Mouse (Mus musculus) G1E (cell line): ENCODE results near the gene Traf3ip2. TPM values are rescaled to one million over a fixed set of nuclear protein-coding genes. Genes with fewer than 3 reads are reported as not detected.

Experiments
- ATAC-seq: 2 replicates; pipeline ENCODE4 v1.8.0; 2016; ENCODE audit warnings: mild to moderate bottlenecking; ENCODE audit not compliant: insufficient number of reproducible peaks, poor library complexity, low FRiP score, severe bottlenecking; ENCODE audit errors: extremely low read depth
- DNase-seq: peaks from one replicate; pipeline ENCODE4 v3.0.0; 2012; ENCODE audit warnings: low spot score
- H3K27me3 ChIP-seq: 2 replicates; pipeline ENCODE4 v1.6.1; 2012; ENCODE audit warnings: mild to moderate bottlenecking, low read length, inconsistent platforms; ENCODE audit not compliant: insufficient read depth
- H3K36me3 ChIP-seq: replicated peaks from 2 replicates; pipeline ENCODE3; 2012; ENCODE audit warnings: mild to moderate bottlenecking, inconsistent platforms
- H3K4me1 ChIP-seq: 2 replicates; pipeline ENCODE4 v1.6.1; 2012; ENCODE audit warnings: low read depth, low read length, inconsistent platforms, mixed read lengths; ENCODE audit not compliant: insufficient read depth
- H3K4me3 ChIP-seq: 2 replicates; pipeline ENCODE4 v1.5.1; 2012; ENCODE audit warnings: low read depth, mild to moderate bottlenecking, inconsistent platforms, low read length, moderate library complexity, mixed read lengths
- H3K9me3 ChIP-seq: replicated peaks from 2 replicates; pipeline ENCODE4 v1.6.1; 2012; ENCODE audit warnings: inconsistent platforms
- CTCF ChIP-seq: IDR thresholded peaks from 2 replicates; pipeline ENCODE4 v1.5.1; 2012; ENCODE audit warnings: low read depth, low read length, inconsistent platforms, mixed read lengths
- GATA1 ChIP-seq: IDR thresholded peaks from 2 replicates; pipeline ENCODE4 v1.6.1; 2012; ENCODE audit warnings: borderline replicate concordance, low read length, inconsistent platforms, mixed read lengths
- GATA2 ChIP-seq: IDR thresholded peaks from 2 replicates; pipeline ENCODE4 v1.6.1; 2012; ENCODE audit warnings: low read depth, low read length, inconsistent platforms, borderline replicate concordance
- POLR2AphosphoS5 ChIP-seq: IDR thresholded peaks from 2 replicates; pipeline ENCODE4 v1.6.1; 2012; ENCODE audit warnings: low read depth, low read length, inconsistent platforms; ENCODE audit not compliant: insufficient replicate concordance
- TAL1 ChIP-seq: conservative IDR thresholded peaks from 2 replicates; pipeline ENCODE4 v1.6.1; 2012; ENCODE audit warnings: low read depth, low read length, inconsistent platforms, mixed read lengths
- polyA plus RNA-seq: library from polyadenylated mRNA; stranded (reverse); fragments of >175 nt; gene quantifications from 2 replicates; pipeline ENCODE4 v1.2.3, GENCODE M21; 2012
- total RNA-seq, 2 experiments: library from RNA; stranded (forward) in 1 of 2; stranded (reverse) in 1 of 2; fragments of 200-1000 nt in 1 of 2; fragments of >200 nt in 1 of 2; fragmentation: Nextera tagmentation in 1 of 2; gene quantifications; 2 replicates each; pipeline ENCODE4 v1.2.3; 2014 to 2017

The Traf3ip2 gene
- total and polyA plus RNA-seq, 3 experiments, result 0.75 to 2.2 (median 1.9) TPM

DNA sequence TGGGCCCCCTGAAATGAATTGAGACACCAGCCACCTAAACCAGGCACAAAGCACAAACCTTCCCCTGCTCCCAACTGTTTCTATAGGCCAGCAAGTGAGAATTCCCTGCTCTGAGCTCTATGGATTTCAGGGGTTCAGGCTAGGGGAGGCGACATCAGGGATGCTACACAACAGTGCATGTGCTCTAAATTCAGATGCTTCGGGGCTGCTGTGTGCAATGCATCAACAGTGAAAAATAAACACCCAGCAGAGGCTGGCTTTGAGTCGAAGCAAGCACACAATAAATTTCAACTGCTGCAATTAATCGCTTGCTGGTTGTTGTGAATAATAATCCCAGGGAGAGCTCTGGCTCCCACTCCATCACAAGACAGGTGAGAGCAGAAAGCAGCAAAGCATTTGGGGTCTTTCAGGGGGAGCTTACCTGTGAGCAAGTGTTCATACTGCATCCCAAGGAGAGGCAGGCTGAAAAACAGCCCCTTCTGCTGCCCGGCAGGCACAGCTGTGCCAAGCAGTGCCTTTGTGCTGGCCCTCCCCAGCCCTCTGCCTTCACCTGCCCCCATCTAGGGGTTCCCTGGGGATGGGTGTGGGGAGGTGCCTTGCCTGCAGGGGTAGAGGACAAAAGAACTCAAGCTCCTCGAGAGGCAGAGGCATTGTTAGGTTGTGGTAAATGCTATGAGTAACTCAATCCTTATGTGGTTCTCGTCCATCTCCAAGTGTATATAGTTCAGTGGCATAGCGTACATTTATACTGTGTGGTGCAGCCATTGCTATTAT, 24.6 kb upstream of the Traf3ip2 start:
- no peak for DNase-seq
- Histone ChIP-seq H3K36me3 (no peaks in the 10 kb centered on the region), H3K4me1 (peaks cover 3% of the 10 kb centered on the region; the same call in 1 of the 2 replicates), H3K9me3 (no peaks in the 10 kb centered on the region), H3K27me3 (peaks cover 12% of the 10 kb centered on the region), H3K4me3 (no peak overlapping the region)
- no peak for TF ChIP-seq TAL1
- no peak for TF ChIP-seq CTCF
- no peak for ATAC-seq

DNA sequence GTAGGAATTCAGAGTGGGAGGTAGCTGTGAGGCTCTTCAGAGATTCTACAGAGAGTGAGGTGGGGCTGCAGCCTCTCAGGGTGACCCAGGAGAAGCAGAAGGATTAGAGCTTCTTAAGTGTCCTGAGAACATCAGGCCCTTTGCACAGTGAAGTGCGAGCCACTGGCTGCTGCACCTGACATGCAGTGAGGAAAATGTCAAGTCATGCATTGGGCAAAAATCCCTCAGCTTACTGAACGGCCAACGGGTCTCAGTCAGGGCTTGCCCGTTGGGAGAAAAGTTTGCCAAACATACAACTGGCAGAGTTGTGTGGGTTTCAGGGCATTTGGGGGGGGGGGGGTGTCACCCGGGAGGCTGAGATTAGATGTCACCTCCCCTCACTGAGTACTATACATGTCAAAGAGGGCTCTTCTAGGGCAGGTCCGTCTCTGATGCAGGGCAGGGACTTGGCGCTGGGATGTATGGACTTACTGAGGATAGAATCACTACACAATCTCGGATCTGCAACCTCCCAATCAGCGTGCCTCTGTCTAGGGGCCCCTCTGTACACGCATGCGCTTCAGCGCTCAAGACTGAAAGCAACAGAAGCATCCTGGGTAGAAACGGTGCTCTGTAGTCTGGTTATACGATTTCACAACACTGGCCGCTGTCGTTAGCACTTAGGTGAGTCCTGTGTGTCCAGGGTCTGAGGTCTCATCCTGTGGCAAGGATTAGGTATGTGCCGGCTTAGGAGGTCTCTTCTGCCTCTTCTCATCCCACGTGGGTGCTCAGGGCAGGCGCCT, 22.8 kb upstream of the Traf3ip2 start:
- Histone ChIP-seq H3K36me3 (no peaks in the 10 kb centered on the region), H3K4me1 (peaks cover 3% of the 10 kb centered on the region; the same call in 1 of the 2 replicates), H3K27me3 (peaks cover 7% of the 10 kb centered on the region), H3K9me3 (no peaks in the 10 kb centered on the region; the same call in 1 of the 2 replicates), H3K4me3 (no peak overlapping the region)
- TF ChIP-seq CTCF, result no peak
- no peak for TF ChIP-seq GATA1
- TF ChIP-seq TAL1, result no peak
- TF ChIP-seq GATA2, result no peak
- TF ChIP-seq POLR2AphosphoS5, result no peak
- ATAC-seq (no peak), DNase-seq (no peak)

DNA sequence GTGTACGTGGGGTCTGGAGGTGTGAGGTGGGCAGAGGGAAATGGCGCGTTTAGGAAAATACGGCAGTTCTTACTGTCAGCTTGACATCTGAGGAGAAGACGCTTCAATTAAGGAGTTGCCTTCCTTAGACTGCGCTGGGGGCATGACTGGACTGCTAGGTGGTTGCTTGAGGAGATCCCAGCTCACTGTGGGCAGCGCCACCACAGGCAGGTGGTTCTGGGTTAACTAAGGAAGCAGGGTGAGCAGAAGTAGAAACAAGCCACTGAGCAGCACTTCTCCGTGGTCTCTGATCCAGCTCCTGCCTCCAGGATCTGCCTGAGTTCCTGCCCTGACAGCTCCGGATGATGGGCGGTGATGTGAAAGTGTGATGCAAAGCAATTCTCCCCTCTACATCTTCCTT, 22.1 kb upstream of the Traf3ip2 start:
- H3K9me3 ChIP-seq, result no peaks in the 10 kb centered on the region; the same call in 1 of the 2 replicates
- H3K4me1 ChIP-seq, result peaks cover 3% of the 10 kb centered on the region; the same call in 1 of the 2 replicates
- TF ChIP-seq GATA2 (no peak), GATA1 (no peak), CTCF (no peak), TAL1 (no peak), POLR2AphosphoS5 (no peak)
- DNase-seq, result no peak
- H3K36me3 ChIP-seq, result no peaks in the 10 kb centered on the region
- H3K27me3 ChIP-seq, result peaks cover 6% of the 10 kb centered on the region
- H3K4me3 ChIP-seq, result no peak overlapping the region
- ATAC-seq, result no peak

DNA sequence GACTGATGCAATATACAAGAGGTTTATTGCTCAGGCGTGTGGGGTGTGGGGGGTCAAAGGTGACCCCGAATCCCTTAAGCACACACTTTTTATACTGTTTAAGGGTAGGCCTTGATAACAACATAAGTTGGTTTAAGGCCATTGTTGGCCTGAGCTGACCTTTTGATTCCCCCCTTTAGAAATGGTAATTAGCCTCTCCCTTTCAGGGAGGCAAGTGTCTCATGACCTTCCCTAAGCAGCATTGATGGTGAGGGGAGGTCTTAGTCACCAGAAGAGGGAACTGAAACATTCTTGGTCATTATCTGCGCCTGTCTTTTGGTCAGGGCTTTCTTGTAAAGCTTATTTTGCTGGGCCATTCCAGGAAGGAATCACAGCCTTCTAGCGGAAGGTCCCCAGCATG, 20.2 kb upstream of the Traf3ip2 start:
- Histone ChIP-seq H3K9me3 (no peaks in the 10 kb centered on the region; the same call in 1 of the 2 replicates), H3K4me1 (no peaks in the 10 kb centered on the region), H3K27me3 (peaks cover 6% of the 10 kb centered on the region), H3K36me3 (no peaks in the 10 kb centered on the region), H3K4me3 (no peak overlapping the region)
- TF ChIP-seq POLR2AphosphoS5 (no peak), TAL1 (no peak), CTCF (no peak), GATA1 (no peak), GATA2 (no peak)
- no peak for DNase-seq
- ATAC-seq, result no peak

DNA sequence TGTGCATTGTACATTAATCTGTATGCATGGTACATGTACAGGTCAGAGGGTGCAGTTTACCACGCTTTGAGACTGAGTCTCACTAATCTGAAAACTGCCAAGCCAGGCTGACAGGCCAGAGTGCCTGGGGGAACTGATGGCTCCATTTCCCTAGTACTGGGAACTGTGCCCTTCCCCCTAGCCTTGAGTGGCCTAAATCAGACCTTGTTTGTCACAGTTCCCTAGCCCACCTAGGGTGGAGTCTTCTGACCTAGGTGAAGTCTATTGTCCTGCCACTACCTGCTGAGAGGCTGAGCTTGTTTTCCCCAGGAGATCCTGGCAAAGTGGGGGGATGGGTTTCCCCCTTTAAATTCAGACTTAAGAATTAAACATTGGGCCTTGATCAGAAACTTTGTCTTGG, 18.0 kb upstream of the Traf3ip2 start:
- no peak for ATAC-seq
- no peak for DNase-seq
- Histone ChIP-seq H3K36me3 (no peaks in the 10 kb centered on the region), H3K4me1 (no peaks in the 10 kb centered on the region), H3K4me3 (no peak overlapping the region), H3K27me3 (peaks cover 14% of the 10 kb centered on the region), H3K9me3 (no peaks in the 10 kb centered on the region; the same call in 1 of the 2 replicates)
- TF ChIP-seq GATA2, result no peak
- no peak for TF ChIP-seq POLR2AphosphoS5
- TF ChIP-seq GATA1, result no peak

DNA sequence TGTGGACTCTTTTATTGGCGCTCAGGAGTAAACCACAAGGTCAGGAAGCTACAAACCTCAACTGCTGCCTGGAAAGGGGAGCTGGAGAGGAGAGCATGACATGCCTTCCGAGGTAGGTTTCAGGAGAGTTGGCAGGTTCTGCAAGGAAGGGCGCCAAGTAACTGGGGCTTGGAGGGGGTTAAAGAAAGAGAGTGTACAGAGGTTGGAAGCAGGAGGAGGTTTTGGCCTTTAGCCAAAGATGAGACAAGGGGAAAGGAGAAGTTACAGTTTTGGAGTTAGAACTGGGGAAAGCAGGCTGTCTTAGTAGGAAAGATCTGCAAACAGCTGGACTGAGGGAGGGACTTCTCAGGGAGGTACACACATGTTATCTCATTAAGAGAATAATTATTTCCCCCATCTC, 16.9 kb upstream of the Traf3ip2 start:
- no peak for ATAC-seq
- TF ChIP-seq TAL1, result no peak
- TF ChIP-seq CTCF, result no peak
- TF ChIP-seq GATA2, result no peak
- no peak for TF ChIP-seq POLR2AphosphoS5
- TF ChIP-seq GATA1, result no peak
- no peaks in the 10 kb centered on the region for H3K36me3 ChIP-seq

More for the DNA sequence above, 16.9 kb upstream of the Traf3ip2 start:
- H3K4me1 ChIP-seq, result no peaks in the 10 kb centered on the region
- H3K4me3 ChIP-seq, result no peak overlapping the region
- H3K9me3 ChIP-seq, result no peaks in the 10 kb centered on the region; the same call in 1 of the 2 replicates
- peaks cover 12% of the 10 kb centered on the region for H3K27me3 ChIP-seq
- DNase-seq, result no peak
